Mouse (Mus musculus) lung, postnatal 0 days (tissue): Measurements from ENCODE around the gene Hist1h2bk.

ENCODE experiments used
- CTCF ChIP-seq: IDR thresholded peaks from 2 replicates; pipeline ENCODE4 v1.5.1; 2016; ENCODE audit warnings: antibody characterized with exemption, mild to moderate bottlenecking
- EP300 ChIP-seq: IDR thresholded peaks from 2 replicates; pipeline ENCODE4 v1.6.1; 2016; ENCODE audit warnings: antibody characterized with exemption, mild to moderate bottlenecking, control low read depth

DNA sequence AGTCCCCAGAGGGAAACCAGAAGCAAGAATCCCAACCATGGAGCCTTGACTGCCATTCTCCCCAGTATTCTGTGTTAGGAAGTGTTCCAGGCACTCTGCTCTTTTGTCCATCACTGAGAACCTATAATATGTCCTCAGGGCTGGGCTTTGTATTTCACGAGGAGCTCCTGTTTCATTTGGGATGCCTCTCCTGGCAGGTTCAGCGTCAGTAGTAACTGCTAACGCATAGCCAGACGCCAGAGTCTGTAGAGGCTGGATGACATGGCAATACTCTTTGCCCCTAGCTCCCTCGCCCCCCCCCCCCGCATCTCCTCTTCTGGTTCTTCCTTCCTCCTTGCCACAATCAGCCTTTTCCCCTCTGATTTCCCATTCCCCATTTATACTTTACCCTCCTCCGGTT lies 26.0 kb upstream of the Hist1h2bk start, which contains the start of gene Prss16:
- TF ChIP-seq CTCF = no peak
- no peak for TF ChIP-seq EP300
